Mouse (Mus musculus) thymus, adult 2 months (tissue): ENCODE measurements around the gene Akap10. TPM values are rescaled to one million over a fixed set of nuclear protein-coding genes. Genes with fewer than 3 reads are reported as not detected.
A peak's percentile ranks its signal among the peaks of the same experiment; 100 is the strongest.

Experiments used
- DNase-seq: peaks from one replicate; pipeline ENCODE4 v3.0.0; 2021
- H3K27ac ChIP-seq: fragments of 200-500 bp; 2 replicates; pipeline ENCODE4 v1.5.1; 2012; ENCODE audit warnings: low read length, control low read depth; ENCODE audit not compliant: control insufficient read depth, insufficient read depth
- H3K27me3 ChIP-seq: fragments of 200-500 bp; 2 replicates; pipeline ENCODE4 v1.6.1; 2012; ENCODE audit warnings: mild to moderate bottlenecking, low read length, moderate library complexity, mixed read lengths; ENCODE audit not compliant: control insufficient read depth, insufficient read depth
- H3K36me3 ChIP-seq: fragments of 200-500 bp; 2 replicates; pipeline ENCODE4 v1.6.1; 2012; ENCODE audit warnings: mild to moderate bottlenecking, low read length, moderate library complexity; ENCODE audit not compliant: control insufficient read depth, insufficient read depth
- H3K4me1 ChIP-seq: fragments of 200-500 bp; replicated peaks from 2 replicates; pipeline ENCODE4 v1.6.1; 2012; ENCODE audit warnings: low read length; ENCODE audit not compliant: control insufficient read depth, insufficient read depth
- H3K4me3 ChIP-seq: fragments of 200-500 bp; 2 replicates; pipeline ENCODE4 v1.5.1; 2012; ENCODE audit warnings: mild to moderate bottlenecking, low read length, control low read depth, moderate library complexity; ENCODE audit not compliant: control insufficient read depth, insufficient read depth
- CTCF ChIP-seq: fragments of 200-500 bp; IDR thresholded peaks from 2 replicates; pipeline ENCODE4 v1.5.1; 2012; ENCODE audit warnings: mild to moderate bottlenecking, control low read depth, low read length, moderate library complexity, borderline replicate concordance; ENCODE audit not compliant: control insufficient read depth, poor library complexity, insufficient read depth; ENCODE audit errors: extremely low read depth
- POLR2A ChIP-seq: fragments of 200-500 bp; IDR thresholded peaks from 2 replicates; pipeline ENCODE4 v1.6.1; 2012; ENCODE audit warnings: mild to moderate bottlenecking, low read length, control low read depth, moderate library complexity; ENCODE audit not compliant: control insufficient read depth, poor library complexity, insufficient read depth; ENCODE audit errors: extremely low read depth
- WGBS: fragments of 180-500 bp; shearing (Covaris S2); methylation state at CpG from one replicate; pipeline ENCODE4 v1.1.7; 2018; 5-methylcytosine and 5-hydroxymethylcytosine counted together
- polyA plus RNA-seq: library from polyadenylated mRNA; depleted of rRNA; stranded (reverse); fragments of >200 nt; gene quantifications from 2 replicates; pipeline ENCODE4 v1.2.3, GENCODE M21; 2012

Gene Akap10
- polyA plus RNA-seq, 1 experiment = 23.9 TPM

DNA sequence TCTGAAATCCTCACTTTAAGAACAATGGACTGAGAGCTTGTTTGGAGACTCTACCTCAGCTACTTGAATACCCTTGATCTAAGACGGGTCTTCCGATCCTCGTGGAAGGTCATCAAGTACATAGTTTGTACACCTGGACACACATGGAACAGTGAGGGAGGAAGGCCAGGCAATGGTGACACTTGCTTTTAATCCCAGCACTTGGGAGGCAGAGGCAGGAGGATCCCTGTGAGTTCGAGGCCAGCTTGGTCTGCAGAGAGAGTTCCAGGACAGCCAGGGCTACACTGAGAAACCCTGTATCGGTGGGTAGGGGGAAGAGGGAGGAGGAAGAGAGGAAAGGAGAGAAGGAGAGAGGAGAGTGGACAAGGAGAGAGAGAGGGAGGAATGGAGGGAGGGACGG, 25.9 kb upstream of the Akap10 start:
- TF ChIP-seq POLR2A (no peak), CTCF (no peak)
- no peak for DNase-seq
- H3K4me1 ChIP-seq = peaks cover 5% of the 10 kb centered on the region; the same call in 1 of the 2 replicates
- WGBS = 86% methylated on average over 6 of the region's 6 CpGs
- peaks cover 3% of the 10 kb centered on the region; the same call in 1 of the 2 replicates for H3K27me3 ChIP-seq
- no peaks in the 10 kb centered on the region for H3K36me3 ChIP-seq
- H3K27ac ChIP-seq = no peak overlapping the region
- H3K4me3 ChIP-seq = no peak overlapping the region

DNA sequence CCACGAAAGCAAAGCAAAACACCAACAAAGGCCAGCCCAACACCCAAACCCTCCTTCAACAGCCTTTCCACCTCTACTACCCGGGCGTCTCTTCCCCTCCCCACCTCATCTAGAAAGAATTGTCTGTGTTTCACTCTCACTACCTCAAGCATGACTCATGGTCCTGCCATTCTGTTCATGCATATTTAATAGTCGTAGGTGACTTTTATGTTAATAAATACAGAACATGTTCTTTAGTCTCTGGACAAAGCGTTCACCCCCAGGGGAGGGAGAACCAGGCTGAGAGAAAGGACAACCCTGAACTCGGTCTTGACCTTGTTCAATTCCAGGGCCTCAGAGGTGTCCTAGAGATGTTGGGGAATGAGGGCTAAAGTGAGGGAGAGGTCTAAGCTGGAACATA, 25.1 kb upstream of the Akap10 start:
- no peak overlapping the region for H3K4me3 ChIP-seq
- H3K36me3 ChIP-seq = no peaks in the 10 kb centered on the region
- peaks cover 5% of the 10 kb centered on the region; the same call in 1 of the 2 replicates for H3K4me1 ChIP-seq
- WGBS = 78% methylated on average over 6 of the region's 6 CpGs
- peaks cover 3% of the 10 kb centered on the region; the same call in 1 of the 2 replicates for H3K27me3 ChIP-seq
- no peak for TF ChIP-seq CTCF
- no peak for TF ChIP-seq POLR2A
- DNase-seq = no peak
- H3K27ac ChIP-seq = no peak overlapping the region

GRCm38 (mm10) chr11:61950632-61951031, 20.6 kb upstream of the Akap10 start:
- TF ChIP-seq CTCF = peak; percentile 89
- TF ChIP-seq POLR2A = no peak
- DNase-seq = peak; percentile 77
- WGBS = 17% methylated on average over 10 of the region's 10 CpGs
- H3K36me3 ChIP-seq = no peaks in the 10 kb centered on the region
- H3K27ac ChIP-seq = no peak overlapping the region
- H3K4me3 ChIP-seq = no peak overlapping the region
- H3K4me1 ChIP-seq = no peaks in the 10 kb centered on the region
- no peaks in the 10 kb centered on the region for H3K27me3 ChIP-seq

DNA sequence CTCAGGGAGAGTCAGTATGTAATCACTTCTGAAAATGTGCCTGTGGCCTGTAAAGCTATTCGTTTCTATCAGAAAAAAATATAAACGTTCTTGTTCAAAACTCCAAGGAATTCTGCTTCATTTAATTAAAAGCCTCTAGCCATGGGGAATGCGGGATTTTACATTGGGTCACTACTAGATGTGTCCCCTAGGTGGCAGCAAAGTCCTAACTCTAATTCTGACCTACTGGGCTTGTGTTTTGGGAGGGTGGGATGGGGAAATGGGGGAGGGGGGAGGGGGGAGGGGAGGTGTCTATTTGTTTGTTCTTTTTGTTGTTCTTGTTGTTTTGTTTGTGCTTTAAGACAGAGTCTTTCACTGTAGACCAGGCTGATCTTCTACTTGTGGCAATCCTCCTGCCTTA, 19.3 kb upstream of the Akap10 start:
- 2% methylated on average over 3 of the region's 3 CpGs for WGBS
- Histone ChIP-seq H3K27me3 (no peaks in the 10 kb centered on the region), H3K4me3 (no peak overlapping the region), H3K27ac (no peak overlapping the region), H3K4me1 (no peaks in the 10 kb centered on the region), H3K36me3 (no peaks in the 10 kb centered on the region)
- TF ChIP-seq CTCF (no peak), POLR2A (no peak)
- peak; percentile 37 for DNase-seq

- no peak for TF ChIP-seq POLR2A
- no peak for TF ChIP-seq CTCF
- no peak for DNase-seq
- H3K4me1 ChIP-seq = no peaks in the 10 kb centered on the region
Observed at GRCm38 (mm10) chr11:61946608-61947007, 16.6 kb upstream of the Akap10 start.

DNA sequence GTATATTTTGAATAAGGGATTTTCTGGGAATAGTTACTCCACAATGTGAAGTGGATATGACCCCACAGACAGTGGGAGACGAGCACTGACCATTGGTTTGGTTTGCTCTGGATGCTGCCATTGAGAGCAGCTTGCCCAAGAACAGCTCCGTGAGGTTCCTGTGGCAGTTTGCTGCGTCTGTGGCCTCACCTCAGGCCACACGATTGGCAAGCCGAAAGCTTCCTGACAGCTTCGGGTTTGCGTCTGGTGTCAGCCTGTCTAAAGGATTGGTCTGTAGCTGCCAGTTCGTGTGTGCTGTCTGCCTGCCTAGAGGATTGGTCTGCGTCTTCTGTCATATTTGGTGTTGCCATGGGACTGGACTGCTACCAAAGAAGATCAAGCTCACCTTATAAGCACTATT, 14.4 kb upstream of the Akap10 start:
- 75% methylated on average over 9 of the region's 9 CpGs for WGBS

More at GRCm38 (mm10) chr11:61946608-61947007, 16.6 kb upstream of the Akap10 start:
- no peaks in the 10 kb centered on the region for H3K27me3 ChIP-seq
- H3K4me3 ChIP-seq = no peak overlapping the region
- H3K27ac ChIP-seq = no peak overlapping the region
- 83% methylated on average over 4 of the region's 4 CpGs for WGBS
- H3K36me3 ChIP-seq = no peaks in the 10 kb centered on the region

GRCm38 (mm10) chr11:61942903-61943302, 12.9 kb upstream of the Akap10 start:
- 73% methylated on average over 2 of the region's 2 CpGs for WGBS
- no peaks in the 10 kb centered on the region for H3K36me3 ChIP-seq
- DNase-seq = no peak

More for the DNA sequence above, 14.4 kb upstream of the Akap10 start:
- H3K4me3 ChIP-seq = no peak overlapping the region
- no peaks in the 10 kb centered on the region for H3K4me1 ChIP-seq
- no peak for TF ChIP-seq POLR2A
- TF ChIP-seq CTCF = no peak
- no peaks in the 10 kb centered on the region for H3K36me3 ChIP-seq
- H3K27ac ChIP-seq = no peak overlapping the region
- no peak for DNase-seq
- no peaks in the 10 kb centered on the region for H3K27me3 ChIP-seq

More at GRCm38 (mm10) chr11:61942903-61943302, 12.9 kb upstream of the Akap10 start:
- TF ChIP-seq CTCF (no peak), POLR2A (no peak)
- Histone ChIP-seq H3K4me1 (no peaks in the 10 kb centered on the region), H3K27ac (no peak overlapping the region), H3K4me3 (no peak overlapping the region), H3K27me3 (no peaks in the 10 kb centered on the region)
